Mouse (Mus musculus) C2C12 (cell line): ENCODE results near the gene Qrich2. TPM values are rescaled to one million over a fixed set of nuclear protein-coding genes. Genes with fewer than 3 reads are reported as not detected.
"Not testable (repeated sequence)": the region's sequence is repeated elsewhere in the genome, so short reads cannot be mapped to it uniquely, and the experiment has no call there.

Experiments
- H3K27me3 ChIP-seq: one replicate; pipeline ENCODE4 v1.6.1; 2011; ENCODE audit not compliant: control insufficient read depth, insufficient read depth, insufficient read length
- H3K36me3 ChIP-seq: one replicate; pipeline ENCODE4 v1.6.1; 2011; ENCODE audit not compliant: control insufficient read depth, insufficient read depth
- H3K4me3 ChIP-seq: one replicate; pipeline ENCODE4 v1.5.1; 2011; ENCODE audit warnings: mild to moderate bottlenecking, control low read depth; ENCODE audit not compliant: poor library complexity, insufficient read depth, severe bottlenecking
- H3K79me2 ChIP-seq: one replicate; pipeline ENCODE4 v1.6.1; 2011; ENCODE audit not compliant: control insufficient read depth, insufficient read depth
- H3K79me3 ChIP-seq: one replicate; pipeline ENCODE4 v1.6.1; 2011; ENCODE audit warnings: low read depth, control low read depth
- H3ac ChIP-seq: one replicate; pipeline ENCODE3; 2011; ENCODE audit warnings: low read depth; ENCODE audit not compliant: control insufficient read depth, insufficient read length
- CEBPB ChIP-seq: IDR thresholded peaks from one replicate; pipeline ENCODE4 v1.6.1; 2011; ENCODE audit warnings: low read depth, mild to moderate bottlenecking, control low read depth, moderate library complexity
- CTCF ChIP-seq: IDR thresholded peaks from one replicate; pipeline ENCODE4 v1.5.1; 2011; ENCODE audit not compliant: control insufficient read depth, insufficient read depth, insufficient read length
- FOSL1 ChIP-seq: IDR thresholded peaks from one replicate; pipeline ENCODE4 v1.8.0; 2011; ENCODE audit warnings: mild to moderate bottlenecking, low read length; ENCODE audit not compliant: poor library complexity, insufficient read depth, severe bottlenecking
- MAX ChIP-seq: IDR thresholded peaks from one replicate; pipeline ENCODE4 v1.6.1; 2011; ENCODE audit warnings: mild to moderate bottlenecking, control low read depth
- MYOD1 ChIP-seq: IDR thresholded peaks from one replicate; pipeline ENCODE4 v1.6.1; 2011; ENCODE audit warnings: low read depth; ENCODE audit not compliant: control insufficient read depth, insufficient read length
- MYOG ChIP-seq: IDR thresholded peaks from one replicate; pipeline ENCODE4 v1.6.1; 2011; ENCODE audit not compliant: control insufficient read depth, insufficient read length; ENCODE audit errors: extremely low read depth
- USF1 ChIP-seq: IDR thresholded peaks from one replicate; pipeline ENCODE4 v1.6.1; 2011; ENCODE audit warnings: low read depth, mild to moderate bottlenecking, control low read depth, moderate library complexity
- polyA plus RNA-seq: library from polyadenylated mRNA; unstranded; fragments of >200 nt; fragmentation: generic; extraction: Trizol; gene quantifications from one replicate; pipeline ENCODE4 v1.2.1, GENCODE M21; 2012; ENCODE audit warnings: missing spikeins

Gene Qrich2
- polyA plus RNA-seq, 1 experiment, result 0.04 TPM

- H3K79me3 ChIP-seq, result no peaks in the 10 kb centered on the region
- H3K27me3 ChIP-seq, result no peaks in the 10 kb centered on the region
- H3K36me3 ChIP-seq, result no peaks in the 10 kb centered on the region
- no peak overlapping the region for H3ac ChIP-seq
- no peak for TF ChIP-seq CEBPB
- no peak for TF ChIP-seq USF1
- TF ChIP-seq CTCF, result no peak
- TF ChIP-seq MYOD1, result no peak
- TF ChIP-seq FOSL1, result no peak
- TF ChIP-seq MAX, result no peak
- H3K4me3 ChIP-seq, result no peak overlapping the region
- no peaks in the 10 kb centered on the region for H3K79me2 ChIP-seq
Observed at GRCm38 (mm10) chr11:116498596-116498995, 32.6 kb upstream of the Qrich2 start.

- no peaks in the 10 kb centered on the region for H3K36me3 ChIP-seq
- no peak overlapping the region for H3ac ChIP-seq
- H3K27me3 ChIP-seq, result no peaks in the 10 kb centered on the region
- no peaks in the 10 kb centered on the region for H3K79me2 ChIP-seq
- H3K79me3 ChIP-seq, result no peaks in the 10 kb centered on the region
- H3K4me3 ChIP-seq, result no peak overlapping the region
- no peak for TF ChIP-seq FOSL1
- TF ChIP-seq MYOD1, result no peak
- no peak for TF ChIP-seq CTCF
- no peak for TF ChIP-seq USF1
- TF ChIP-seq CEBPB, result no peak
- TF ChIP-seq MYOG, result no peak
Observed at GRCm38 (mm10) chr11:116497313-116497712, 31.3 kb upstream of the Qrich2 start.

DNA sequence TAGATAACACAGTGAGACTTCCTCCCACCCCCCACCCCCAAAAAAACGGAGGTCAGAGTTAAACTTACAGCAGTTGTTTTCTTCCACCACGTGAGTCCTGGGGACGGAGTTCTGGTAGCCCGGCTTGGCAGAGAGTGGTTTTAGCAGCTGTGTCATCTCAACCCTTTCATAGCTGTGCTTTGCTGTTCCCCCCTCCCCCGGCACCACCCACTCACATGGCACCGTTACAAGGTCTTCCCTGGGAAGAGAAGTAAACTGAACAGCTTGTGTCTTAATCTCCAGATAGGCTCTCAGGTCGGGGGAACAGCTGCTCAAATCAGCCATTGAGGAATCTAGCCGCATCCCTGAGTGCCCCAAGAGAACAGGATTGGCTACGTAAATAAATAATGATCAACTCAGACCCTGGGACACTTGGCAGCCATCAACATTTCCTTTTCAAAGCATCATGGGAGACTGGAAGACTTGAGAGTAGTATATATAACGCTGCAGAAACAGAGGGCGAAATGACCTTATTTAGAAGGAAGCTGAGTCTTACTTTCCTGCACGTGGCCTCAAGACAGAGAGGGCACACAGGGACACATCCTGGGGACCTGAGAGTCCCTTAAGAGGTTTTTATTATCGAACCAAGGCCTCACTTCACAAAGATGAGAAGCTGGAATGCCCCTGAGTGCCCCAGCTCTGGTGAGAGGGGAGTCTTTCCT lies 28.6 kb upstream of the Qrich2 start:
- Histone ChIP-seq H3K4me3 (no peak overlapping the region), H3K27me3 (no peaks in the 10 kb centered on the region), H3K36me3 (no peaks in the 10 kb centered on the region), H3K79me2 (peaks cover 5% of the 10 kb centered on the region), H3ac (no peak overlapping the region), H3K79me3 (peaks cover under 1% of the 10 kb centered on the region)
- TF ChIP-seq MYOD1, result no peak
- TF ChIP-seq MYOG, result no peak
- no peak for TF ChIP-seq MAX
- no peak for TF ChIP-seq CTCF
- TF ChIP-seq USF1, result no peak
- TF ChIP-seq CEBPB, result no peak
- TF ChIP-seq FOSL1, result no peak

DNA sequence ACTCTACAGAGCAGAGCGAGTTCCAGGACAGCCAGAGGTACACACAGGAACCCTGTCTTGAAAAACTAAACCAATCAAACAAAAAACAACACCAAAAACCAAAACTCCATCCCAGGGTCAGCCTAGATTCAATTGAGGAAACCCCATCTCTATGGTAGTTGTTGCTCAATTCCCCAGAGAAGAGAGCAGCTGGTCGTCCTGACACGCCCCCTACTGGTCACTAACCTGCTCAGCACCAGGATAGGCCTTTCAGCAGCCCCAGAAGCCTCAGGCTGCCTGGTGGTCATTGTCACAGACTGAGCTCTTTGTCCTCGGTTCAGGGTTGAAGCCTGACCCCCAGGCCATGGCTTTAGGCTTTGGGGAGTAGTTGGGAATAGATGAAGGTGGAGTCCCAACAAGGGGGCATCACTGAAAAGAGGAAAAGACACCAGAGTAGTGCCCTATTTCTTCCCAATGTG lies 27.8 kb upstream of the Qrich2 start, which contains the start of gene Prpsap1:
TSS of gene Prpsap1 (minus strand) at position 408 of the 458 bp plus-strand sequence.
- Histone ChIP-seq H3K79me3 (peaks cover 9% of the 10 kb centered on the region), H3K36me3 (no peaks in the 10 kb centered on the region), H3K79me2 (peaks cover 13% of the 10 kb centered on the region), H3K27me3 (no peaks in the 10 kb centered on the region), H3K4me3 (no peak within 1 kb of the TSS), H3ac (no peak within 1 kb of the TSS)
- TF ChIP-seq MYOD1, result no peak
- TF ChIP-seq MAX, result peak; percentile 13
- peak; percentile 61 for TF ChIP-seq CTCF
- TF ChIP-seq USF1, result no peak
- no peak for TF ChIP-seq MYOG
- TF ChIP-seq FOSL1, result no peak
- peak; percentile 86 for TF ChIP-seq CEBPB

- Histone ChIP-seq H3K79me3 (peaks cover 11% of the 10 kb centered on the region), H3K4me3 (no peak overlapping the region), H3K36me3 (no peaks in the 10 kb centered on the region), H3ac (no peak overlapping the region), H3K79me2 (peaks cover 20% of the 10 kb centered on the region), H3K27me3 (no peaks in the 10 kb centered on the region)
- no peak for TF ChIP-seq MAX
- TF ChIP-seq FOSL1, result no peak
- TF ChIP-seq MYOD1, result no peak
- no peak for TF ChIP-seq USF1
- TF ChIP-seq CEBPB, result no peak
- no peak for TF ChIP-seq CTCF
- no peak for TF ChIP-seq MYOG
Observed at GRCm38 (mm10) chr11:116493191-116493590, 27.1 kb upstream of the Qrich2 start.

DNA sequence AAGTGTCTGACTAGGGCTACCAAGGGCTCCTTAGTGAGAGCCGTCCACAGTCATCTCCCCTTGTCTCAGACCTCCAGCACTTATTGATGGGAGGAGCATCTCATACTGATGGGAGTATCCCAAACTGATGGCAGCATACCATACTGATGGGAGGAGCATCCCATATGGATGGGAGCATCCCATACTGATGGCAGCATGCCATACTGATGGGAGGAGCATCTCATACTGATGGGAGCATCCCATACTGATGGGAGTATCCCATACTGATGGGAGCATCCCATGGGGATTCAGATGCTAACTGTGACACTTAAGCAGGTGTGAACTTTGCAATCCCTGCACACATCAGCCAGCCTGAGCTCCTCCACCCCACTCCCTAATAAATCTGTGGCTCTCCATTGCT lies 26.5 kb upstream of the Qrich2 start:
- Histone ChIP-seq H3K79me2 (peaks cover 27% of the 10 kb centered on the region), H3K79me3 (peaks cover 15% of the 10 kb centered on the region)
- H3K36me3 ChIP-seq, H3K4me3 ChIP-seq, H3K27me3 ChIP-seq, H3ac ChIP-seq: not testable (repeated sequence)
